Mouse (Mus musculus) hindbrain, embryonic 13.5 days (tissue): ENCODE measurements around the gene Gcgr. TPM values are rescaled to one million over a fixed set of nuclear protein-coding genes. Genes with fewer than 3 reads are reported as not detected.

Source experiments
- ATAC-seq: fragments of 200-750 bp; cut with Nextera tagmentation; 2 replicates; pipeline ENCODE4 v1.8.0; 2017; ENCODE audit warnings: moderate TSS enrichment; ENCODE audit not compliant: low FRiP score
- H3K27ac ChIP-seq: fragments of 300-500 bp; sonication (generic); 2 replicates; pipeline ENCODE4 v1.5.1; 2015; ENCODE audit warnings: inconsistent platforms, mild to moderate bottlenecking, moderate library complexity
- H3K27me3 ChIP-seq: fragments of 300-500 bp; sonication (generic); 2 replicates; pipeline ENCODE4 v1.6.1; 2015; ENCODE audit warnings: mild to moderate bottlenecking, inconsistent platforms
- H3K36me3 ChIP-seq: fragments of 300-500 bp; sonication (generic); 2 replicates; pipeline ENCODE4 v1.6.1; 2015; ENCODE audit warnings: mild to moderate bottlenecking, inconsistent platforms
- H3K4me1 ChIP-seq: fragments of 300-500 bp; sonication (generic); replicated peaks from 2 replicates; pipeline ENCODE4 v1.6.1; 2015; ENCODE audit warnings: inconsistent platforms
- H3K4me2 ChIP-seq: fragments of 300-500 bp; sonication (generic); 2 replicates; pipeline ENCODE4 v1.6.1; 2015; ENCODE audit warnings: inconsistent platforms, mild to moderate bottlenecking, moderate library complexity
- H3K4me3 ChIP-seq: fragments of 300-500 bp; sonication (generic); 2 replicates; pipeline ENCODE4 v1.5.1; 2015; ENCODE audit warnings: mild to moderate bottlenecking, inconsistent platforms
- H3K9ac ChIP-seq: fragments of 300-500 bp; sonication (generic); 2 replicates; pipeline ENCODE4 v1.6.1; 2015; ENCODE audit warnings: mild to moderate bottlenecking, inconsistent platforms
- H3K9me3 ChIP-seq: fragments of 300-500 bp; sonication (generic); 2 replicates; pipeline ENCODE4 v1.6.1; 2016; ENCODE audit warnings: inconsistent platforms
- WGBS: fragments of 180-500 bp; shearing (Covaris S2); methylation state at CpG from one replicate; pipeline ENCODE4 v1.1.7; 2015; 5-methylcytosine and 5-hydroxymethylcytosine counted together
- polyA plus RNA-seq: library from polyadenylated mRNA; unstranded; fragments of >200 nt; fragmentation: Nextera tagmentation; extraction: Ambion mirVana; gene quantifications from 2 replicates; pipeline ENCODE4 v1.2.1, GENCODE M21; 2015

The Gcgr gene
- polyA plus RNA-seq, 1 experiment from 2014 or later = 0.19 TPM

DNA sequence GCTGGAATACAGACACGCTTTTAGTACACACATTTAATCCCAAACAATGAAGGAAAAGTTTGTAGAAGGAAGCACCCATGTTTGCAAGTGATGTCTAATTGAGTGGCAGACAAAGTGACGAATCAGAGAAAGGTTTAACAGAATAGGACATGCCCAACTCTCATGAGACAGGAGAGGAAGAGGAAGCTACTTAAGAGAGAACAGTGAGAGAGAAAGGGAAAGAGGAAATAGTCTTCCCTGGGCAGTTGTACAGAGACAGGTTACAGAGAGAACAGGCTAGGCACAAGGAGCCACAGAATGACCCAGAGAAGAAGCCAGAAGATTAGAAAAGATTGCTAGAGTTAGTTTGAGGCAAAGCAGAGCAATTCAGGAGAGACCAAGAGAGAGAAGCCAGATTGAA, 4.5 kb upstream of the Gcgr start:
- no peaks in the 10 kb centered on the region for H3K36me3 ChIP-seq
- no peak overlapping the region for H3K9ac ChIP-seq
- H3K27ac ChIP-seq = no peak overlapping the region
- peaks cover 8% of the 10 kb centered on the region for H3K4me1 ChIP-seq
- H3K27me3 ChIP-seq = peaks cover 42% of the 10 kb centered on the region
- no peak overlapping the region for H3K4me3 ChIP-seq
- ATAC-seq = no peak
- 78% methylated on average over 2 of the region's 2 CpGs for WGBS
- H3K9me3 ChIP-seq = no peaks in the 10 kb centered on the region
- no peak overlapping the region for H3K4me2 ChIP-seq

- no peak for ATAC-seq
- 86% methylated on average over 9 of the region's 9 CpGs for WGBS
- peaks cover 60% of the 10 kb centered on the region for H3K27me3 ChIP-seq
Observed at GRCm38 (mm10) chr11:120527690-120528354, 2.7 kb upstream of the Gcgr start.

DNA sequence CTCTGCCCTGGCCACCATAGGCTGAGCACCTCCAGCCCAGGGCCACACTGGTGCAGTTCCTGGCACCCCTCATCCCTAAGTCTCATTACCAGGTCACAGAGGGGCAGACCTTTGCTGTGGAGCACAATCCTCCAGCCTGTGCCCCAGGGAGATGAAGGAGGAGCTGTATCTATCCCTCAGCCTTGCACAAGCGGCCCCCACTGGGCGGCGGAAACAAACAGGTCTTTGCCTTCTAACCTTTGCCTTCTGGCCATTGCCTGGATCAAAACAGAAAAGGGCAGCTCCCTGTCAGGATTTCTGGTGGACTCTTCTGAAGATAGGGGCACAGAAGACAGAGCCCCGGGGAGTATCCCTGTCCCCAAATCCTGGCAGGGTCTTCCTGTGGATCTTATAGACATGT, 1.6 kb upstream of the Gcgr start:
- no peak overlapping the region for H3K9ac ChIP-seq
- no peak overlapping the region for H3K27ac ChIP-seq
- 65% methylated on average over 4 of the region's 4 CpGs for WGBS
- peaks cover 71% of the 10 kb centered on the region for H3K27me3 ChIP-seq
- no peak for ATAC-seq
- no peak overlapping the region for H3K4me2 ChIP-seq
- H3K4me3 ChIP-seq = no peak overlapping the region
- H3K36me3 ChIP-seq = no peaks in the 10 kb centered on the region
- no peaks in the 10 kb centered on the region for H3K9me3 ChIP-seq
- peaks cover 11% of the 10 kb centered on the region for H3K4me1 ChIP-seq

More at GRCm38 (mm10) chr11:120527690-120528354, 2.7 kb upstream of the Gcgr start:
- Histone ChIP-seq H3K27ac (no peak overlapping the region), H3K4me2 (no peak overlapping the region), H3K36me3 (no peaks in the 10 kb centered on the region), H3K9ac (0 out of 2 replicates have a peak overlapping the region, but pooled peaks have one; percentile 8), H3K4me1 (peaks cover 11% of the 10 kb centered on the region), H3K4me3 (no peak overlapping the region), H3K9me3 (no peaks in the 10 kb centered on the region)

GRCm38 (mm10) chr11:120531646-120532045, 1.1 kb downstream of the Gcgr start:
- Histone ChIP-seq H3K4me1 (peaks cover 11% of the 10 kb centered on the region), H3K4me2 (no peak overlapping the region), H3K27me3 (peaks cover 84% of the 10 kb centered on the region), H3K4me3 (peak overlapping the region; percentile 37; the same call in 1 of the 2 replicates), H3K9ac (no peak overlapping the region), H3K27ac (no peak overlapping the region), H3K9me3 (no peaks in the 10 kb centered on the region), H3K36me3 (no peaks in the 10 kb centered on the region)
- 30% methylated on average over 9 of the region's 9 CpGs for WGBS
- ATAC-seq = no peak

- no peak overlapping the region for H3K27ac ChIP-seq
- no peaks in the 10 kb centered on the region for H3K36me3 ChIP-seq
- H3K27me3 ChIP-seq = peaks cover 72% of the 10 kb centered on the region
- WGBS = 87% methylated on average over 8 of the region's 8 CpGs
- no peak overlapping the region for H3K4me2 ChIP-seq
- no peak overlapping the region for H3K9ac ChIP-seq
- H3K4me1 ChIP-seq = peaks cover 22% of the 10 kb centered on the region
- H3K9me3 ChIP-seq = no peaks in the 10 kb centered on the region
- ATAC-seq = no peak
- H3K4me3 ChIP-seq = no peak overlapping the region
Observed at GRCm38 (mm10) chr11:120534093-120534492, 3.6 kb downstream of the Gcgr start.

DNA sequence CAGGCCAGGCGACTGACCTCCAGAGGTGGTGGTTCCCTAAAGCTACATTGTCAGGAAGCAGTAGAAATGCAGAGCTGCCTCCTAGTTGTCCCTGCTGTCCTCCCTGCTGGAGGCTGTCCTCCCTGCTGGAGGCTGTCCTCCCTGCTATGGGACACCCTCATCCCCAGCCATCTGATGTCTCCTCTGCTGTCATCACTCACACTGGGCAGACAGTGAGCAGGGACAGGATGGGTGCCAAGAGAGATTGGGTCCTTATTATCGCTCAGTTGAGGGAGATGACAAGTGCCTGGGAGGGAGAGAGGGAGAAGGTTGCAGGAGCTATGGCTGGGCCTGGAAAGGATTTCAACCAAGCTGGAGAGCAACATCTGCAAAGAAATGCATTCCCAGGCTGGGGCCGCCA, 4.6 kb downstream of the Gcgr start:
- no peaks in the 10 kb centered on the region for H3K36me3 ChIP-seq
- ATAC-seq = no peak
- WGBS = 75% methylated on average over 3 of the region's 3 CpGs
- no peaks in the 10 kb centered on the region for H3K9me3 ChIP-seq
- no peak overlapping the region for H3K27ac ChIP-seq
- H3K9ac ChIP-seq = no peak overlapping the region
- H3K4me1 ChIP-seq = peaks cover 32% of the 10 kb centered on the region
- peaks cover 62% of the 10 kb centered on the region for H3K27me3 ChIP-seq
- no peak overlapping the region for H3K4me2 ChIP-seq
- no peak overlapping the region for H3K4me3 ChIP-seq

- ATAC-seq = no peak
- WGBS = 73% methylated on average over 3 of the region's 3 CpGs
Observed at GRCm38 (mm10) chr11:120535804-120536203, 5.3 kb downstream of the Gcgr start.

DNA sequence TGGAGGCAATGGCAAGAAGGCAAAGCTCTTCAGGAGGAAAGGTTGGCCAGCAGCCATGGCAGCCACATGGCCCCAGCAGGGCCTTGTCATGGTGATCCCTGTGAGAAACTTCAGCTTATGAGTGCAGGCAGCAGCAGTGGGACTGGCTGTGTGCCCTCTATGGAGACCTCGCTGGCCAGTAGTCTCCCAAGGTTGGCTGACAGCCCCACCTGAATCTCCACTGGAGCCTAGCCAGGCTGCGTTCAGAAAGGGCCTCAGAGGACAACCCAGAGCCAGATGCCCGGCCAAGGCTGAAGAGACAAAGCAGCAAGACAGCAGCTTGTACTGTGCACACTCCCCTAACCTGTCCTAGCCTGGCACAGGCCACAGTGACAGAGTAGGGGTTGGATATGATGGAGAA, 8.0 kb downstream of the Gcgr start:
- Histone ChIP-seq H3K9me3 (no peaks in the 10 kb centered on the region), H3K4me2 (no peak overlapping the region), H3K4me1 (peaks cover 22% of the 10 kb centered on the region), H3K4me3 (no peak overlapping the region), H3K27me3 (peaks cover 28% of the 10 kb centered on the region), H3K36me3 (peaks cover 23% of the 10 kb centered on the region), H3K9ac (no peak overlapping the region), H3K27ac (peak overlapping the region; percentile 84)
- WGBS = 73% methylated on average over 3 of the region's 3 CpGs
- ATAC-seq = peak; percentile 25; the same call in 1 of the 2 replicates

More at GRCm38 (mm10) chr11:120535804-120536203, 5.3 kb downstream of the Gcgr start:
- peaks cover 55% of the 10 kb centered on the region for H3K27me3 ChIP-seq
- no peak overlapping the region for H3K9ac ChIP-seq
- peaks cover 26% of the 10 kb centered on the region for H3K4me1 ChIP-seq
- no peak overlapping the region for H3K4me2 ChIP-seq
- H3K27ac ChIP-seq = no peak overlapping the region
- H3K36me3 ChIP-seq = no peaks in the 10 kb centered on the region
- H3K4me3 ChIP-seq = no peak overlapping the region
- H3K9me3 ChIP-seq = no peaks in the 10 kb centered on the region

GRCm38 (mm10) chr11:120538955-120539284, 8.4 kb downstream of the Gcgr start:
- no peak for ATAC-seq
- no peak overlapping the region for H3K4me3 ChIP-seq
- peaks cover 24% of the 10 kb centered on the region for H3K27me3 ChIP-seq
- peaks cover 22% of the 10 kb centered on the region for H3K4me1 ChIP-seq
- no peaks in the 10 kb centered on the region for H3K9me3 ChIP-seq
- 57% methylated on average over 8 of the region's 8 CpGs for WGBS
- peak overlapping the region; percentile 84 for H3K27ac ChIP-seq
- no peak overlapping the region for H3K4me2 ChIP-seq
- peaks cover 28% of the 10 kb centered on the region for H3K36me3 ChIP-seq
- peak overlapping the region; percentile 57 for H3K9ac ChIP-seq

DNA sequence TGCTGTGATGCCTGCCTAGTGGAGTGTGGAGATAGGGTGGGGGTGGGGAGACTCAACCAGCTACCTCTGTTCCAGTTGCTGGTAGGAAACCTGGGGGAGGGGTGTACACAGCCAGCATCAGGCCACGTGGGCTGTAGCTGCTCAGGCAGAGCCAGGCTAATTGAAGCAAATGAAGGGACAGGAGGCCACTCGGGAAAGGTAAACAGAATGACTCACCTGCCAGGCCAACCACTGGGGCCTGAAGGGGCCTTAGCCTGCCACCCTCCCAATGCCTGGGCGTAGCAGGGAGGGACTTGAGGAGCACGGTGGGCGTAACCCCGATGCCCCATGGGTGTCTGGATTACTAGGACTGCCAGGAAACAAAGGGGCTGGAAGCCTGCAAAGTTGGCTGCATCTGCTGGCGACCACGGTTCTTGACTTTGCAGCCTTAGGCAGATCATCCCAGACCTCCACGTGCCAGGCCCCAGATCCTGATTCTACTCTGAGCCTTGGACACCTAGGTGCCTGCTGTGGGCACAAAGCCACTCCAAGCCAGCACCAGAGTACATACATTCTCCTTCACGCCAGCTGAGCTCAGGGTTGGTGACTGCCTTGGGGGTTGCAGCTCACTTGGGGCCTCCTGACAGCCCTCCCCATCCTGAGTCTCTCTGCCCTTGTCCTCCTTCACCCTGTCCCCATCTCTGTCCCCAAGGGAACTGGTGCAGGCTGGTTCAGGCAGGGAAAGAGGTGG, 9.0 kb downstream of the Gcgr start:
- Histone ChIP-seq H3K4me1 (peaks cover 22% of the 10 kb centered on the region), H3K36me3 (peaks cover 33% of the 10 kb centered on the region), H3K27me3 (peaks cover 19% of the 10 kb centered on the region), H3K4me2 (0 out of 2 replicates have a peak overlapping the region, but pooled peaks have one; percentile 6), H3K9ac (peak overlapping the region; percentile 57), H3K27ac (peak overlapping the region; percentile 84), H3K9me3 (no peaks in the 10 kb centered on the region), H3K4me3 (no peak overlapping the region)
- peak; percentile 67 for ATAC-seq
- 27% methylated on average over 10 of the region's 10 CpGs for WGBS

- 0 out of 2 replicates have a peak, but pooled peaks cover 6% of the 10 kb centered on the region for H3K27me3 ChIP-seq
- H3K4me2 ChIP-seq = no peak overlapping the region
- H3K27ac ChIP-seq = no peak overlapping the region
- WGBS = 40% methylated on average over 4 of the region's 4 CpGs
- no peaks in the 10 kb centered on the region for H3K9me3 ChIP-seq
- H3K9ac ChIP-seq = no peak overlapping the region
- ATAC-seq = no peak
- H3K4me3 ChIP-seq = no peak overlapping the region
- H3K4me1 ChIP-seq = peaks cover 31% of the 10 kb centered on the region
- H3K36me3 ChIP-seq = peaks cover 52% of the 10 kb centered on the region
Observed at GRCm38 (mm10) chr11:120541907-120542306, 11.4 kb downstream of the Gcgr start.

- H3K4me1 ChIP-seq = peaks cover 33% of the 10 kb centered on the region
- no peak overlapping the region for H3K9ac ChIP-seq
- ATAC-seq = no peak
- 0 out of 2 replicates have a peak, but pooled peaks cover 4% of the 10 kb centered on the region for H3K27me3 ChIP-seq
- peaks cover 54% of the 10 kb centered on the region for H3K36me3 ChIP-seq
- H3K4me2 ChIP-seq = no peak overlapping the region
- no peaks in the 10 kb centered on the region for H3K9me3 ChIP-seq
- WGBS = 88% methylated on average over 6 of the region's 6 CpGs
- no peak overlapping the region for H3K4me3 ChIP-seq
- H3K27ac ChIP-seq = no peak overlapping the region
Observed at GRCm38 (mm10) chr11:120542376-120542775, 11.9 kb downstream of the Gcgr start.
